Mouse (Mus musculus): ENCODE data around the gene Drd4.
"Not testable (repeated sequence)": the region's sequence is repeated elsewhere in the genome, so short reads cannot be mapped to it uniquely, and the experiment has no call there.

Drd4 gene

GRCm38 (mm10) chr7:141291921-141292582 lies at the start of gene Drd4:
Gene Drd4 (plus strand): TSS chr7:141292006.
- DNase-seq (ENCODE audit: low spot score in 2 of 2): peak in 1 of 2 experiments; percentile 29

DNA sequence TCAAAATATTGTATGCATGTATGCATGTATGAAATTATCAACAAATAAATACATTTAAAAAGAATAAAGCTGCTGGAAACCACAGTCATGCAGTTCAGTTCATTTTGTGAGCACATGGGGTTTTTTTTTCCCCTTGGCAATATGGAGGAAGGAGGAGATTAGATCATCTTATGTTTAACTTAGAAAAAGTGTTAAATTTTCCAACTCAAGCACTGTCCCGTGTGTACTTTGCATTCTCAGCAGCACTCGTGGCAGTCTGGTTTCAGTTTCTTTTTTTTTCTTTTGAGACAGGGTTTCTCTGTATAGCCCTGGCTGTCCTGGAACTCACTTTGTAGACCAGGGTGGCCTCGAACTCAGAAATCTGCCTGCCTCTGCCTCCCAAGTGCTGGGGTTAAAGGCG lies 41.3 kb upstream of the Drd4 start:
- not testable (repeated sequence) for DNase-seq (ENCODE audit: low spot score in 2 of 2)

DNA sequence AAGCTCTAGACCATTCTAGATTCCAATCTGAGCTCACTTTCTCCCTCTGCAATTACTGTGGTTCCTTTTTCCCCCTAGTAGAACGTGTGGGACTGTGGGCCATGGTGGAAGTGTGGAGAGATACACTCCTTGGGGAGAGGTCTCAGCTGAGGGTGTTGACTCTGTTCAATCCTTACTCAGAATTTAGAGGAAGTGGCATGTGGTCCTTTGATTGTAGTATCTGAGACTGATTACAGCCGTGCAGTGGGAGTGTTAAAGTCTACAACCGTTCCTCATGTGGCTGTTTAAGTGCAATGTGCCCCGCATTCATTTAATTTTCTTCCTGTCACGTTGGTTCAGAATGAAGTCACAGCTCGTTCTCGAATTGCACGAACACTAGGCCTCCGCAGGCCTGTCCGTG lies 35.6 kb upstream of the Drd4 start:
- DNase-seq (ENCODE audit: low spot score in 2 of 2): no peak

GRCm38 (mm10) chr7:141261480-141261879 lies 30.3 kb upstream of the Drd4 start:
- DNase-seq (ENCODE audit: low spot score in 2 of 2): no peak

DNA sequence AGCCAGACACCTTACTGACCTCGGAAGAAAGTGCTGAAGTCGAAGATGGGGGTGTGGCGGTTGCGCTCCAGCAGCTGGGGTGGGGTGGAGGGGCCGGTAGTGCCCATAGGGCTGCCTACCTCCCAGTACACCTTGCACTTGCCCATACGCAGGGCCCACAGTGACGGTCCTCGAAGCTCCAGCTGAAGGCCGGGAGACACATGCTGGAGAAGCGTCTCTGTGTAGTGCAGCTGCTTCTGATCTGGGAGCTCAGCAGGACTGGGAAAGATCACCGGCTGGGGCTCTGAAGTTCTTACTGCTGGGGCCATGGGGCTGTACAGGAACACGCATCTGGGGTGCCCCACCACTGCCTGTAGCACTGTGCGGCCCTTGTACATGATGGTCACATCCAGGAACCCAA lies 28.2 kb upstream of the Drd4 start:
- DNase-seq (ENCODE audit: low spot score in 2 of 2): no peak

DNA sequence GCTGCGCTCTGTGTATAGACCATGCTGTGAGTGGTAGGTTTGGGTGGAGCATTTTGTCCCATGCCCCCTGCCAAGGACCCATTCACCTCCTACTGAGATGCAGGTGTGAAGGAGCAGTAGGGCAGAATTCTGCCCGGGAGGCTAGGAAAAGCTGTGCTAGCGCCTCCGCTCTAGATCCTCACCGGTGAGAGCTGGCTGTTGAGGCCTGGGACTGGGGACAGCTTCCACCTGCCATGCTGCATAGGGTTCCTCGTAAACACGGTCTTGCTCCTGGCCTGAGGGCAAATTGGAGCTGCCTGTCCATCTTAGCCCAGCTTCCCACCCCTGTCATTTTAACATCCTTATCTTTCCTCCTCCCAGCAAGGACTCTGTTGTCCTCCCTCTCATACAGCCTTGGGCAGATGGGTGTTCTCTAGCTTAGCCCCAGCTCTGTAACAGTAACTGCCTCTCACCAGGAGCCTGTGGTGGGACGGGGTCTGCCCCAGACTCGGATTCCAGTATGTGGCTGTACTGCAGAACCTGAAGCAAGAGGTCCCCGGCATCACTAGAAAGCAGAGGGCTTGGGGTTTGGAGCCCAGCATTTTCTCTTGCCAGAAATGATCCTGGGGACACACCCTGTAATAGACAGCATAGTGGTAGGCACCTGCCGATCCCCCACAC lies 27.6 kb upstream of the Drd4 start:
- DNase-seq (ENCODE audit: low spot score in 2 of 2): no peak

DNA sequence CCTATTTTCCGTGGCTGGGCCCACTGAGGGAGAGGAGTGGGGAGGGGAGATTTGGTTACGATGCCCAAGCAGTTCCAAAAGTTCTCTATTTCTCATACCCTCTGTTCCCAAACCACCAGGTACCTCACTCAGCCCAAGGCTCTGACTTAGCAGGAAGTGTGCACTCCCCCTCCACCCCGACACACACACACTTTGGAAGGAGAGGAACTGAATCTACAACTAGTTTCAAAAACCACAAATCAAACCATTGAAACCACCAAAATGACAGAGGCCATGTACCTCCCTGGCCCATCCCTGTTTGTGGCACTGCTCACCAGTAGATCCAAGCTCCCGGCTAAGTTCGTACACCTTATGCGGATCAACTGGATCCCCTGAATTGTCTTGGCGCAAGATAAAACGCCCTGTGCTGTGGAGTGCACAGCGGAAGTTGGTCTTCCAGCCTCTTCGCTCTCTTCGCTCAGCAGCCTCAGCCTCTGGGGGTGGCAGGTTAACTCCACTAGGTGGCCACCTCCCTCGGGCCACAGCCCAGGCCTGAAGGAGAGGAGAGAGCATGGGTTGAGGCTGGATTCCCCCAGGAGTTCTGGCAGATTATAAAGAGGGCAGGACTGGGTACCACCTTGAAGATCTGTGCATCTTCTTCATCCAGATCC lies 26.9 kb upstream of the Drd4 start:
- no peak for DNase-seq (ENCODE audit: low spot score in 2 of 2)

DNA sequence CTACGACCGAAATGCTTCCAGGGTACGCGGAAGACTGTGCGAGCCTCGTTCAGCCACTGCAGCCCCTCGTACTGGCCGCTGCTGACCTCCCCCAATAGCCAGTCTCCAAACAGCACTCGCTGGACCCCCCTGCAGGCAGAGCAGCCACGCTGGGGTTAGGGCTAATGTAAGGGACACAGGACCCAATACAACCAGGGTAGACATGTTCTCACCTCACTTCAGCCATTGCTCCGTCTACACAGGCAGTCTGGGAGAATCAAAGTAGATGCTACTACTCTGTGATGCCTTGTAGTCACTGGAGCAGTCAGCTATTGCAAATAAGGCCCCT lies 26.4 kb upstream of the Drd4 start:
- no peak for DNase-seq (ENCODE audit: low spot score in 2 of 2)

- DNase-seq (ENCODE audit: low spot score in 2 of 2): peak in 1 of 2 experiments; percentile 23
These were observed 25.9 kb upstream of the Drd4 start, which contains the start of gene Irf7 for GRCm38 (mm10) chr7:141265739-141266561. Gene Irf7 (minus strand): TSS chr7:141266481.

- no peak for DNase-seq (ENCODE audit: low spot score in 2 of 2)
These were observed 23.1 kb upstream of the Drd4 start for GRCm38 (mm10) chr7:141268466-141269272.

DNA sequence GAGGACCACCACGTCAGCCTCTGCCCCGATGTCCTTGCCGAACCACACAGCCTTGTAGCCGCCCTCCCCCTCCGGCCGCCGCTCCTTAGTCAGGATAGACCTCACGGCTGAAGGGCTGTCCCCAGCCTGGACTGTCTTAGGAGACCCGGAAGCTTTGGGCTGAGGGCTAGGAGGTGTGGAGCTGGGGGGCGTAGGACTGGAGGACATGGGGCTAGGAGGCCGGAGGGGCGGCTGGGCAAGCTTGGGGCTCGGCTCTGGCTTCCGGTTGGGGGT lies 22.6 kb upstream of the Drd4 start:
- no peak for DNase-seq (ENCODE audit: low spot score in 2 of 2)

DNA sequence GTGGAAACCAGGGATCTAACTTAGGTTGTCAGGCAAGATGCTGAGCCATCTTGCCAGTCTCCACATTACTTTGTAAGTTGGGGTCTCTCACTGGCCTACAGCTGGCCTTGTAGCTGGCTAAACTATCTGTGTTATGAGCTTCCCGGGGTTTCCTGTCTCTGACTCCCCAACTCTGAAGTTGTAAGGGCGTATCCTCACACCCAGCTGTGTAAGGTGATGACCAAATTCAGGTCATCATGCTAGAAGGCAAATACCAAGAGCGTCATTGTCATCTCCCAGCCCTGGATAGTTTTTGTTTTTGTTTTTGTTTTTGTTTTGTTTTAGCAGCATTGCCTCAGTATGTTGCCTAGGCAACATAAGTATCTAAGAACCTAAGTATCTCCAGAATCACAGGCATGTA lies 21.2 kb upstream of the Drd4 start:
- DNase-seq (ENCODE audit: low spot score in 2 of 2): no peak

DNA sequence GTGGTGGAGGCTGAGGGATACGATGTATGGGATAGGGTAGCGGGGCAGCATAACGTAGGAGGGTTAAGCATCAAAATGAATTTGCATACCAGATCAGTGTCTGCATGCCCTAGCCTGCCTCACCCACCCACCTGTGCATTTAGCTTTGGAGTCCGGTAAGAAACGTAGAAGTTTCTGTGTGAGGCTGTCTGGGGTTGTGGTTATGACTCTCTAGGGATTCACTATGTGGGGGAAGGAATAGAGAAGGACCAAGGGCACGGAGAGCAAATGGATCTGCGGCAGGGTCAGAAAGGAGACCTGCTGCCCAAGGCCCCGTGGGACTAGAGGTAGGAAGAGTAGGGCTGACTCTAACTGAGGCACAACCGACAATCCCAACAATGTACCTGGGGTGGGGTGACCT lies 16.4 kb upstream of the Drd4 start:
- no peak for DNase-seq (ENCODE audit: low spot score in 2 of 2)

- no peak for DNase-seq (ENCODE audit: low spot score in 2 of 2)
These were observed 15.3 kb upstream of the Drd4 start, which contains the start of gene Cdhr5 for GRCm38 (mm10) chr7:141276546-141276945. Gene Cdhr5 (minus strand): TSS chr7:141276786.

DNA sequence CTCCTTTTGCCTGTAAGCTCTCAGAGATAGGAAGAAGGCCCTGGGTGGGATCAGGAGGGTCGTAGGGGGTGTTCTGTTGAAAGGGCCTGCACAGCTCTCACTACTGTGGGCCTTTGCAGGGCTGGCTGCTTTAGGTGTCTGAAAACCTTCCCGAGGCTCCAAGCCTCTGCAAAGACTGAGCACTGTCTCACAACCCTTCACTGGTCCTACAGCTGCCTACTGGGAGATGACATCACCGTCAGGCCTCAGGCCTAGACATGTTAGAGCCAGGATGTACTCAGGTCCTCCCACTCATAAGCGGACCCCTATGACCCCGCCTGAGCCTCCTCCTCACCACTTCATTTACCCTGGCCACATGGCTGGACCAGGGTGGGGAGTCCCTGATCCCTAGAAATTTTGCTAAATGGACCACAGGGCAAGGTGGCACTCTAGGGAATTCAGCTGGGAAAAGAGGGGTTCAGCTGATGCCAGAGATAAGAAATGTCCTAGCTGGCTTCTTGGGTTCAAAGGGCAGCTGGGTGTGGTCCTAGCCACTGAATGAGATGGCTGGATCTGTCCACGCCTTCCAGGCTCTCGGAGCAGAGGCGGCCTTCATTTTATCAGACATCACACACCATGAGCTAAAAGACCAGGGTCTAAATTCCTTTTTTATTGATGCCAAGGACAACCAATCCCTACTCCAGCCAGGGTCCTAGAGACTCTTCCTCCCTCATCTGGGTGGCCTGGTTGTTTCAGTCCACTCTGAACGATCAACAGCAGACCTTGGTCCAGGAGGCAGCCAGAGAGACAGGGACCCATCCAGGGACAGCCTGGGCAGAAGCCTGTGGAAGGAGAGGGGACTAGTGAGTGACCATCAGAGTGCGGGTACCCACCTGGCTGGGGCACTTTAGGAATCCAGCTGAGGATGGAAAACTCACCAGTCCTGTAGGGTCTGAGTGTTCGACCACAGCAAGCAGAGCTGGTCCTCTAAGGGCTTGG lies 13.8 kb upstream of the Drd4 start:
- DNase-seq (ENCODE audit: low spot score in 2 of 2): no peak

- DNase-seq (ENCODE audit: low spot score in 2 of 2): no peak
These were observed 12.8 kb upstream of the Drd4 start, which contains the start of gene Sct for GRCm38 (mm10) chr7:141278766-141279590. Gene Sct (minus strand): TSS chr7:141279133.

DNA sequence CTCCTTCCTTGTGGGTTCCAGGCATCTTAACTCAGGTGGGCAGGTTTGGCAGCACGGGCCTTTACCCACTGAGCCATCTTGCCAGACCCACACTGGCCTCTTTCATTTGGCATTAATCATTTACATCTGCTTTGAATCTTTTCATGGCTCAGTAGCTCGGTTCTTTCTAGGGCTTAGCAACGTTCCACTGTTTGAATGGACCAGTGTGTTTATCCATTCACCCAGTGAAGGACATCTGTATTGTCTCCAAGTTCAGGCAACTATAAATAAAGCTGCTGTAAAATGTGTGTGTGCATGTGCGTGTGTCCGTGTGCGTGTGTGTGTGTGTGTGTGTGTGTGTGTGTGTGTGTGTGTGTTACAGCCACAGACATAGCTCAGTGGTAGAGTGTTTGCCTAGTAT lies 10.4 kb upstream of the Drd4 start:
- DNase-seq (ENCODE audit: low spot score in 2 of 2): no peak

DNA sequence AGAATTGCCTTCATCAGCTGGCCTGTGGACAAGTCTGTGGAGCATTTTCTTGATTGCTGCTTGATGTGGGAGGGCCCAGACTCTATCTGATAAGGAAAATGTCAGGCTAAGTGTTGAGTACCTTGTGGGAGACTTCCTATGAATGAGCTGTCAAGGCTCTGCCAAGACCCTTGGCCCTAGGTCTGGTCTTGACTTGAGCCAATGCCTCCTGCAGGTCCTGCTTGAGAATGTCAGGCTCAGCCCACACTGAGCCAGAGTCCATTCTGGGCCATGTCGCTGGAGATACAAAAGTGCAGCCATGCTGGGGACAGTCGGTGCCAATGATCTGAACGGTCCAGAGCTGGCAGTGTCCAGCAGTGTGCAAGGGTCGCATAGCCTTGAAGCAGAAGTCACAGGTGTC lies 9.1 kb upstream of the Drd4 start:
- no peak for DNase-seq (ENCODE audit: low spot score in 2 of 2)

GRCm38 (mm10) chr7:141288042-141288441 lies 3.8 kb upstream of the Drd4 start:
- no peak for DNase-seq (ENCODE audit: low spot score in 2 of 2)
